Mouse (Mus musculus) megakaryocyte, adult 5-6 weeks (primary cell): ENCODE results near the gene Dnaic2. TPM values are rescaled to one million over a fixed set of nuclear protein-coding genes. Genes with fewer than 3 reads are reported as not detected.
A peak's percentile ranks its signal among the peaks of the same experiment; 100 is the strongest.

Experiments used
- ATAC-seq: 2 replicates; pipeline ENCODE4 v1.8.0; 2016; ENCODE audit warnings: mild to moderate bottlenecking, inconsistent platforms; ENCODE audit not compliant: poor library complexity, severe bottlenecking
- total RNA-seq, 2 experiments: library from RNA; stranded (forward) in 1 of 2; stranded (reverse) in 1 of 2; fragments of 153-499, 151-499 nt in 1 of 2; fragments of 221-1000, 200-1000 nt in 1 of 2; gene quantifications; 2 replicates each; pipeline versions ENCODE4 v1.2.3 to v1.2.4; 2015 to 2017

Dnaic2 gene
- total RNA-seq, 2 experiments from 2014 or later = not detected

DNA sequence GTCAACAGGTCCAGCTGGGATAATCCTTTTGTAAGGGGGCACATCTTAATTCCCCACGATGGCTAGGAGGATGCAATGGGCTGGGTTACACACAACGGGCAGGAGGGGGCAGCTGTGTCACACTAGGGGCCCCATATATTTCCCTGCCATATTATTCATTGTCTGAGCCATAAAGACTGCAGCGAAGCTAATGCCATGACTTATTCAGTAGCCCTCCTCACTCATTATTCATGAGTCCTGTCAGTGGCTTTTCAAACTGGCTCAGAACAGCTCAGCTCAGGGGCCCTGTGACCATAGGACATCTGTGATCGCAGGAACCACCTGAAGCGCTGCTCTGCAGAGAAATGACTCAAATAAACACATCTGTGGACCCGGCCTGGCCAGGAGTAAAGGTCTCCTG, 14.2 kb downstream of the Dnaic2 start:
- no peak for ATAC-seq

DNA sequence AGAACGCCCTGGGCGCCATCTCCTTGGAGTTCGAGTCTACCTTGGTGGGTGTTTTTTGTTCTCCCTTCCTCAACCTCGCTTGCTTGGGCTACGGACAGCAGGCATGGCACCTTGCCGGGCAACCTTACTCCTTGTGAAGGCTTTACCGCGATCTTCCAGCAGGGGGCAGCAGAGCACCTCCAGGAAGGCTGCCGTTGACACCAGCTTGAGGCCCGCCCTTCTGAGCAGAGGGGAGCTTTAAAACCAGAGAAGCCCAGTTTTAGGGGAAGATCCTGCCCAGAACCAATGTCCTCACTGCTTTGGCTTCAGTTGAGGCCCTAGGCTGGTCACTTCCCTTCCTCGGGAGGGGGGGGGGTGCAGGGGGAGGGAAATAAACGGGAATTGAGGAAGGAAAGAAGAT, 17.9 kb downstream of the Dnaic2 start:
- ATAC-seq = peak; percentile 97

DNA sequence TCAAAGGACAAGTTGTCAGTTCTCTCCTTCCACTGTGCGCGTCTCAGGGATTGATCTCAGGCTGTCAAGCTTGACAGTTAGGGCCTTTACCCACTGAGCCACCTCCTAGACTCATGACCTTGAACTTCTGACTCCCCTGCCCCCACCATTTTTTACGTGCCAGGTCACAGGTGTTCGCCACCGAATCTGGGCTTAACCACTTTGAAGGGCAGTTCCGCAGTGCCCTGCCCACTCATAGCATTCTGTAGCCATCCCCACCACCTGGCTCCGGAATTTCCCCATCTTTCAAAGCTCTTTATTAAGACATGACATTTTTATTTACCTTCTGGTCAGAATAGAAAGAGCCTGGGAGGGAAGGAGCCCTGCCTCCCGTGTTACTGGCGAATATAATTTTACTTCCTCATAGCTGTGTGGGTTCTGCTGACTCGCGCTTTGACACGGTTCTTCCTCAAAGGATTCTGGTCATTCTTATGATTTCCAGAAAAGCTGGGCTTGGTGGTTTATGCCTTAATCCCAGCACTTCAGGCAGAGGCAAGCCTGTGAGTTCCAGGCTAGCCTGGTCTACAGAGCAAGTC, 20.4 kb downstream of the Dnaic2 start:
- peak; percentile 66; the same call in 1 of the 2 replicates for ATAC-seq

- ATAC-seq = peak; percentile 99
Measured at GRCm38 (mm10) chr11:114764820-114765818, 37.9 kb downstream of the Dnaic2 start, which contains the start of gene Kif19a. Gene Kif19a (plus strand): TSS chr11:114765388.

- no peak for ATAC-seq
Measured at GRCm38 (mm10) chr11:114769911-114770310, 42.7 kb downstream of the Dnaic2 start.

GRCm38 (mm10) chr11:114771896-114772295, 44.7 kb downstream of the Dnaic2 start:
- no peak for ATAC-seq

GRCm38 (mm10) chr11:114780076-114780475, 52.9 kb downstream of the Dnaic2 start:
- no peak for ATAC-seq

DNA sequence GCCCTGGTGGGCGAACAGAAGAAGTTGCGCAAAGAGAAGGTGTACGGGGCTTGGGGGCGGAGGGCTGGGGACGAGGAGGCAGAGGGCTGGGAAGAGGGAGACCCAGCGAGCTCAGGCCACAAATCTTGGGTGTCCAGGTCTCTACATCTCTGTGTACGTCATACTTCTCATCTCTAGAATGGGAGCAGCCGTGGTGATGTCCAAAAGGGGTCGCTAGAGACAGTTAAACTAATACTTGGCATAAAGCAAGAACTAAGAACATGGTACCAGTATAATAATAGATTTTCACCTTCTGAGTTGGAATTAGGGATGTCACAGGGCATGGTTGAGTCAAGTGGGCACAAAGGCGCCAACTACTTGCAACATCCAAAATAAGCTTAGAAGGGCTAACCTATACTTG, 58.7 kb downstream of the Dnaic2 start:
- no peak for ATAC-seq

DNA sequence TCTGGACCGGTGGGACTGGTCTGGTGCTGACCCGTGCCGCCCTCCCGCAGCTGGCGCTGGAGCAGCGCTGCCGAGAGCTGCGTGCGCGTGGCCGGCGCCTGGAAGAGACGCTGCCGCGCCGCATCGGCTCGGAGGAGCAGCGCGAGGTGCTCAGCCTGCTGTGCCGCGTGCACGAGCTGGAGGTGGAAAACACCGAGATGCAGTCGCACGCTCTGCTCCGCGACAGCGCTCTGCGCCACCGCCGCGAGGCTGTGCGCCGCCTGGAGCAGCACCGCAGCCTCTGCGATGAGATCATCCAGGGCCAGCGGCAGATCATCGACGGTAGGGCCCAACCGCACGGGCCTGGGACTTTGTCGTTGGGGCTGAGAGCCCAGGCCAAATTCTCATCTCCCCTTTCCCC, 59.1 kb downstream of the Dnaic2 start:
- ATAC-seq = no peak

- no peak for ATAC-seq
Measured at GRCm38 (mm10) chr11:114787611-114788010, 60.4 kb downstream of the Dnaic2 start.

DNA sequence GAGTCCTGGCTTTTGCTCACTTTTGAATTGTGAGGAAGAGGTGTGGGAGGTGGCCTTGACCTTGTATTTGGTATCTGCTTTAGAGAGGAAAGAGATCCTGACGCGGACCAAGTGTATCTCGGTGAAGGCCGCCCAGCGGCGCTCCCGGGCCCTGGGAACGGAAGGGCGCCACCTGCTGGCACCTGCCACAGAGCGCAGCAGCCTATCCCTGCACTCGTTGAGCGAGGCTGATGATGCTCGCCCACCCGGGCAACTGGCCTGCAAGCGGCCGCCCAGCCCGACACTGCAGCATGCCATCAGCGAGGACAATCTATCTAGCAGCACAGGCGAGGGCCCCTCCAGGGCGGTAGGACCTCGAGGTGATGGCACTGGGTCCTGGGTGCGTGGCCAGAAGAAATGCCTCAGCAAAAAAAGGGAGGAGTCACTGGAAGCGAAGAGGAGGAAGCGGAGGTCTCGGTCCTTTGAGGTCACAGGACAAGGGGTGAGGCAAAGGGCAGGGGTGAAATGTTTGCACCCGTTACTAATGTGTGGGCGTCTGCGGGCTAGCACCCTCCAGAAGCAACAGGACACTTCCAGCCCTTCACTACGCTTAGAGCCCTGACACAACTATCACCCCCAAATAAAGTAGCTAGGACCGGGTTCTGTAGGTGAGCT, 62.0 kb downstream of the Dnaic2 start:
- peak; percentile 93 for ATAC-seq

- ATAC-seq = no peak
Measured at GRCm38 (mm10) chr11:114789716-114790115, 62.5 kb downstream of the Dnaic2 start.

GRCm38 (mm10) chr11:114790171-114790570, 63.0 kb downstream of the Dnaic2 start:
- no peak for ATAC-seq

GRCm38 (mm10) chr11:114790841-114791240, 63.6 kb downstream of the Dnaic2 start:
- ATAC-seq = no peak

DNA sequence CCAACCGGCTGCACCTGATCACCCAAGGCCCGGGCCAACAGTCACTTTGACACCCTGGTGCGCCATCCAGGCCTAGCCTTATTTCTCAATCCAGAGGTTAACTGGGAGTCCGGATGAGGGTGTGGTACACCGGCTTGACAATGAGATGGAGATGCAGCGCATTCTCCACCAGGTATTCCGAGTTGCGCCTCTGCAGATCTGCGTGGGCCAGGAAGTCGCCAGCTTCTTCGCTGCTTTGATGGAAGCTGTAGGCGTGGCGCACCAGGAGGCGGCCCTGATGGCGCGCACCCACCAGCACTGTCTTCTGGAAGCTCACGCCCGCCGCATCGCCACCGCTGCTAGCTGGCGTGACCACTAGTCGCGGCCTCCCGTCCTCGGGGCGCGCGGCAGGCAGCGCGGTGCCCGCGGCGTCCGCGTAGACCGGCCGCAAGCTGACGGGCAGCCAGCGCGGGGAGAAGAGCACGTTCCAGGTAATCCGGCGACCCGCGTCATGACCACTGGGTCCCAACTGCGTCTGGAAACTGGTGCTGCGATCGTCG, 64.2 kb downstream of the Dnaic2 start:
- ATAC-seq = no peak

- ATAC-seq = no peak
Measured at GRCm38 (mm10) chr11:114791891-114792411, 64.7 kb downstream of the Dnaic2 start.

DNA sequence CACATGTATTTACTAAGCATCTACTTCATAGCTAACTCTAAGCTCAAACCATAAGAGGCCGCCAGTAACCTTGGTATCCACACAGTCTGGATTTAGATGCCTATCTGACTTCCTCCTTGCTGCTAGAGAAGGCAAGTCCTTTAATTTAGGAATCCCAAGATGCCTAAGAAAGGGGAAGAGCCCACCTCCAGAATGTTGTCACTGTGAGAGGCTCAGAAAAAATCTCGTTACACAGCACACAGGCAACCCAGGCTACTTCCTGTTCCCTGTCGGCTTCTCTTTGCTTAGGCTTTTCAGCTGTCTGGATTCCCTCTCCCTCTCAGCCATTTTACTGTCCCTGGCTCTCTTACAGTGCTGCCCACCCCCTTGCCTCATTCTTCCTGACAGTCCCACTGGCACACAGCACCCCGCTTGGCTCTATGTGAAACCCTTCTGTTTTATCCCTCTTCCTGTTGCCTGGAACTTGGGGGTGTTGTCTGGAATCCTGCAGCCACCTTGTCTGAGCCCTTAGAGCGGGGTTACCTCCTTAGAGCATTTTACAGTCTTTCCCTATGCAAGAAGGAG, 65.8 kb downstream of the Dnaic2 start:
- ATAC-seq = no peak

DNA sequence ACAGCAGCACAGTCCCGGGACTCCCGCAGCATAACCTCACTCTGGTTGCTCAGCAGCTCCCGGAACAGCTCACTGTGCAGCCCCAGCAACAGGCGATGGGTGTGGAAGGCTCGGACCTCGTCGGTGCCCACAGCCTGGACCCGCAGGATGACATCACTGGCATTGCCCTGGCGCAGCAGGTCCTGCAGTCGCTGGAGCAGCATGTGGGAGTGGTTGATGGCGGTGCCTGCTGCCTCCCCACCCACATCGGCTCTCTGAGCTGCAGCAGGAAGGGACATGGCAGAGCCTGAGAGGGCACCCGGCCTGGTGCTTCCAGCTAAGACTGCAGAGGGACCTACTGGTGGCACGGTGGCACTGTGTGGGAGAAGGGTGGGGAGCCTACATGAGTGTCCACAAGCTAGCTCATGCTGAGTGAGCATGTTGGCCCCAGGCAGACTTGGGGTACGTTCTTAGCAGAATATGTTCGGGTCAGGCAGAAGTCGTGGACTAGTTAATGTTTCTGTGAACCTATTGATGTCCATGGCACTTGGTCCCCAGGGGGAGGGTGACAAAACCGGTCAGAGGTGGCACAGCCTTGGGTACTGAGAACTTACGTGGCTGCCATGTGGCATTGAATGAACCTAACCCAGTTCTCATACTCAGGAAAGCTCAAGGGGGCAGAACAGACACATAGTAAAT, 66.8 kb downstream of the Dnaic2 start:
- ATAC-seq = no peak

- ATAC-seq = no peak
Measured at GRCm38 (mm10) chr11:114794691-114795090, 67.5 kb downstream of the Dnaic2 start.

GRCm38 (mm10) chr11:114795231-114795746, 68.1 kb downstream of the Dnaic2 start:
- no peak for ATAC-seq
